Mouse (Mus musculus): Measurements from ENCODE around the gene Ppm1j. TPM values are rescaled to one million over a fixed set of nuclear protein-coding genes. Genes with fewer than 3 reads are reported as not detected.
"Not testable (repeated sequence)": the region's sequence is repeated elsewhere in the genome, so short reads cannot be mapped to it uniquely, and the experiment has no call there.

The Ppm1j gene
- 2.9 and 4.5 TPM in 2 replicates for polyA plus RNA-seq (2015; fragmentation: Nextera tagmentation; extraction: Ambion mirVana)

- peak within 1 kb of the TSS; percentile 99 for H3K4me2 ChIP-seq (replicated peaks)
- H3K9me3 ChIP-seq = no peaks in the 10 kb centered on the region
- peaks cover 30% of the 10 kb centered on the region for H3K4me1 ChIP-seq (replicated peaks)
- peak; percentile 87 for ATAC-seq
- H3K27ac ChIP-seq = no peak within 1 kb of the TSS
- H3K36me3 ChIP-seq = no peaks in the 10 kb centered on the region
- H3K4me3 ChIP-seq (replicated peaks) = peak within 1 kb of the TSS; percentile 55
- under 1% methylated on average over 56 of the region's 56 CpGs for whole genome bisulfite sequencing
- peak within 1 kb of the TSS; percentile 51 for H3K9ac ChIP-seq
- H3K27me3 ChIP-seq (replicated peaks) = peaks cover 64% of the 10 kb centered on the region
These were observed at the start of gene Ppm1j for GRCm38 (mm10) chr3:104780561-104781420. TSS of gene Ppm1j (plus strand) at chr3:104781056.

GRCm38 (mm10) chr3:104732907-104733306, 47.9 kb upstream of the Ppm1j start:
- no peaks in the 10 kb centered on the region for H3K36me3 ChIP-seq
- no peaks in the 10 kb centered on the region for H3K4me1 ChIP-seq (replicated peaks)
- 58% methylated on average over 3 of the region's 3 CpGs for WGBS
- no peak for ATAC-seq
- no peak overlapping the region for H3K4me2 ChIP-seq (replicated peaks)
- no peak overlapping the region for H3K27ac ChIP-seq
- no peak overlapping the region for H3K4me3 ChIP-seq (replicated peaks)
- H3K27me3 ChIP-seq (replicated peaks) = no peaks in the 10 kb centered on the region
- no peaks in the 10 kb centered on the region for H3K9me3 ChIP-seq
- no peak overlapping the region for H3K9ac ChIP-seq

- no peak overlapping the region for H3K4me3 ChIP-seq (replicated peaks)
- H3K27ac ChIP-seq = no peak overlapping the region
- ATAC-seq = no peak
- H3K9ac ChIP-seq = no peak overlapping the region
- no peaks in the 10 kb centered on the region for H3K4me1 ChIP-seq (replicated peaks)
- no peaks in the 10 kb centered on the region for H3K36me3 ChIP-seq
- 53% methylated on average over 7 of the region's 7 CpGs for WGBS
- H3K4me2 ChIP-seq (replicated peaks) = no peak overlapping the region
- H3K27me3 ChIP-seq (replicated peaks) = no peaks in the 10 kb centered on the region
- no peaks in the 10 kb centered on the region for H3K9me3 ChIP-seq
These were observed 46.2 kb upstream of the Ppm1j start for GRCm38 (mm10) chr3:104734654-104735053.

- no peak overlapping the region for H3K4me3 ChIP-seq (replicated peaks)
- H3K4me1 ChIP-seq (replicated peaks) = no peaks in the 10 kb centered on the region
- H3K27me3 ChIP-seq (replicated peaks) = no peaks in the 10 kb centered on the region
- peak; percentile 47; the same call in 1 of the 2 replicates for ATAC-seq
- no peak overlapping the region for H3K9ac ChIP-seq
- H3K36me3 ChIP-seq = no peaks in the 10 kb centered on the region
- no peak overlapping the region for H3K4me2 ChIP-seq (replicated peaks)
- WGBS = 72% methylated on average over 3 of the region's 3 CpGs
- no peak overlapping the region for H3K27ac ChIP-seq
- H3K9me3 ChIP-seq = no peaks in the 10 kb centered on the region
These were observed 38.9 kb upstream of the Ppm1j start for GRCm38 (mm10) chr3:104741954-104742353.

DNA sequence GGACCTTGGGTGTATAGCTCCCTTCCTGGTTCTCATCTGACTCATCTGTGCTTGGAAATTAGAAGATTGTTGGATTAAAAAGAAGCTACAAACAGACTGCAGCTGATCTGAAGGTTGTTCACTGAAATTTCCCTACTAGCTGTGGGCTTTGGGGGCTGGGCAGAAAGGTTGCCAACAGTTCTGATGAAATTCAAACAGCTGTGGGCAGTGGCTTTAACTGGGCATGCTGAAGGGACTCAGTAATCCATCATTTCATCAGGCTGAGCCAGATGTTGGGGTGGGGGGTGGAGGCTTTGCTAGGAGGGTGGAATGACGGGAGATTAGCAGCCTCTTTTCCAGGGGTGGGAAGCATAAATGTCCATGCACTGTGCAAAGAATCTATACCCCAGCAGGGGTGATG, 37.7 kb upstream of the Ppm1j start:
- Histone ChIP-seq H3K9me3 (no peaks in the 10 kb centered on the region), H3K4me3 (replicated peaks) (no peak overlapping the region), H3K27me3 (replicated peaks) (no peaks in the 10 kb centered on the region), H3K4me1 (replicated peaks) (no peaks in the 10 kb centered on the region), H3K36me3 (no peaks in the 10 kb centered on the region), H3K4me2 (replicated peaks) (no peak overlapping the region), H3K9ac (no peak overlapping the region), H3K27ac (no peak overlapping the region)
- 50% methylated on average over 1 of the region's 1 CpGs for WGBS
- ATAC-seq = no peak

DNA sequence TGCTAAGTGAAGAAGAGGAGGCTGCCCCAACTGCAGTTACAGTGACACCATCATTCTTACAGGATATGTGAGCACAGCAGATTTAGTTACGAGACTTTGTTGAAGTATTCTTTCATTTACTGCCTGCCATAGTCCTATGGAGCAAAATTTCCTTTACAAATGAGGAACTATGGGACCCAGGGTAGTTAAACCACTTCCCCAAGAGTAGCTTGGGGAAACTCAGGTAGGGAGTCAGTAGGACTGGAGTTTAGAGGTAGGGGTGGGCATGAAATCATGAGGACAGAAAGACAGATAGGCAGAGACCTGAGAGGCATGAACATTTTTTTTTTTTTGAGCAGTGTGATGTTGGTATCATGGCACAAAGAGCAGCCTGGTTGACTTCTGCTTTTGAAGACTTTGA, 37.0 kb upstream of the Ppm1j start:
- H3K4me2 ChIP-seq (replicated peaks) = no peak overlapping the region
- no peaks in the 10 kb centered on the region for H3K9me3 ChIP-seq
- H3K4me3 ChIP-seq (replicated peaks) = no peak overlapping the region
- no peak overlapping the region for H3K9ac ChIP-seq
- H3K36me3 ChIP-seq = no peaks in the 10 kb centered on the region
- WGBS = 69% methylated on average over 1 of the region's 1 CpGs
- no peaks in the 10 kb centered on the region for H3K4me1 ChIP-seq (replicated peaks)
- no peak for ATAC-seq
- H3K27ac ChIP-seq = no peak overlapping the region
- no peaks in the 10 kb centered on the region for H3K27me3 ChIP-seq (replicated peaks)

GRCm38 (mm10) chr3:104752845-104753244, 28.0 kb upstream of the Ppm1j start:
- H3K4me1 ChIP-seq (replicated peaks); H3K27ac ChIP-seq; H3K4me3 ChIP-seq (replicated peaks); H3K27me3 ChIP-seq (replicated peaks); H3K36me3 ChIP-seq; H3K9me3 ChIP-seq; H3K9ac ChIP-seq; ATAC-seq: not testable (repeated sequence)
- peak overlapping the region; percentile 35; the same call in 1 of the 2 replicates for H3K4me2 ChIP-seq (replicated peaks)
- WGBS = 15% methylated on average over 24 of the region's 25 CpGs

DNA sequence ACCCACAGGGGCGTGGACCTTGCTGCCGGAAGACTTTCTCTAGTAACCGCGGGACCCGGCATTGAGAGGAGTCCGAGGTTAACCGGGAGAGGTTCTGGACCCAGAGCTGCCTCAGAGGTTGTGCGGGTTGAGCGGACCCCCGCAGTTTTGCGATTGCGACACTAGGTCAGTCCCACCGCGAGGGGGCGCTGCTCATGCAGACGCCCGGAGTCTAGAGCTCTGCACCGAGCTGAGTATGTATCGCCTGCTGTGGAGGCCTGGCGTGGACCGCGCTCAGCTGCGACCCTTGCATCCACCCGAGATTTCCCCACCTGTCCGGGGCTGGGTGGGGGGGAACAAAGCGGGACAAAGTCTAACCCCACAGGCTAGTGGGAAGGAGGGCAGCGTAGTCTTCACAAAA, 22.4 kb upstream of the Ppm1j start:
- WGBS = 1% methylated on average over 27 of the region's 27 CpGs
- Histone ChIP-seq H3K36me3 (no peaks in the 10 kb centered on the region), H3K4me2 (replicated peaks) (peak overlapping the region; percentile 80), H3K4me1 (replicated peaks) (no peaks in the 10 kb centered on the region), H3K27ac (no peak overlapping the region), H3K27me3 (replicated peaks) (no peaks in the 10 kb centered on the region), H3K9ac (peak overlapping the region; percentile 48), H3K4me3 (replicated peaks) (peak overlapping the region; percentile 31), H3K9me3 (no peaks in the 10 kb centered on the region)
- ATAC-seq = peak; percentile 84

GRCm38 (mm10) chr3:104758869-104759268, 22.0 kb upstream of the Ppm1j start:
- Histone ChIP-seq H3K36me3 (no peaks in the 10 kb centered on the region), H3K27me3 (replicated peaks) (no peaks in the 10 kb centered on the region), H3K4me2 (replicated peaks) (peak overlapping the region; percentile 80), H3K27ac (no peak overlapping the region), H3K4me1 (replicated peaks) (no peaks in the 10 kb centered on the region), H3K4me3 (replicated peaks) (peak overlapping the region; percentile 31), H3K9ac (peak overlapping the region; percentile 48; the same call in 1 of the 2 replicates), H3K9me3 (no peaks in the 10 kb centered on the region)
- 15% methylated on average over 5 of the region's 5 CpGs for WGBS
- ATAC-seq = no peak

DNA sequence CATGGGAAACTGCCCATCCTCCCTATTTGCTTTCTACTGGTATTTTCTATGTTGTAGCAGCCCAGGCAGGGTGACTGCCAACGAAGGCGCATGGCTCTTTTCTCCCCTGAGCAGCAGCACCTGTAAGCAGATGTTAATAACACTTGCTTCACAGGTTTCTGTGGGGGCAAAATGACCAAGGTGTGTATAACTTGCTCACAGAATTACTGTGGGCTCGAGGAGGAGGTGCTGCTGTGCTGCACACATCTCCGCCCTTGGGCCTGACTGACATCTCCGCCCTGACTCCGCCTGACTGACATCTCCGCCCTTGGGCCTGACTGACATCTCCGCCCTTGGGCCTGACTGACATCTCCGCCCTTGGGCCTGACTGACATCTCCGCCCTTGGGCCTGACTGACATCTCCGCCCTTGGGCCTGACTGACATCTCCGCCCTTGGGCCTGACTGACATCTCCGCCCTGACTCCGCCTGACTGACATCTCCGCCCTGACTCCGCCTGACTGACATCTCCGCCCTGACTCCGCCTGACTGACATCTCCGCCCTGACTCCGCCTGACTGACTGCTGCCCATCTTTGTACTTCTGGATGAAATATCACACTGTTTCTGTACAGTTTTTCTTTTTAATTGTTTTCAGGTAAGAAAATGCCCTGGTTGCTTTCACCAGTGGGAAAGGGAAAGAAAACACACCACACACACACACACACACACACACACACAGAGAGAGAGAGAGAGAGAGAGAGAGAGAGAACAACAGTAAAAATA, 18.6 kb upstream of the Ppm1j start:
- H3K4me3 ChIP-seq (replicated peaks); H3K27me3 ChIP-seq (replicated peaks); H3K9ac ChIP-seq; H3K27ac ChIP-seq; ATAC-seq; H3K9me3 ChIP-seq; H3K36me3 ChIP-seq; H3K4me1 ChIP-seq (replicated peaks): not testable (repeated sequence)
- WGBS = 26% methylated on average over 20 of the region's 20 CpGs
- H3K4me2 ChIP-seq (replicated peaks) = peak overlapping the region; percentile 29

DNA sequence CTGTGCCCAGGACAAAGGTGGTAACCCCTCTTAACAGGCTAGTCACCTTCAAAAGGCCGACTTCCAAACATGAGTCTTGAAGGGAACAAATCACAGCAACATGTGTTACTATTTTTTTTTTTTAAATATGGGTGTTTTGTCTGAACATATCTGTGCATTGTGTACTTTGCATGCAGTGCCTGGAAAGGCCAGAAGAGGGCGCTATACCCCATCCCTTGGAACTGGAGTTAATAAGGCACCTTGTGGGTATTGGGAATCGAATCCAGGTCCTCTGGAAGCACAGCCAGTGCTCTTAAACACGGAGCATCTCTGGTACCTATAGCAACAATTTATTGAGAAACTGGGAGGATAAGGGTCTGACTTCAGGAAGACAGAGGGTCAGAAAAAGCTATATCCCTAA, 15.8 kb upstream of the Ppm1j start:
- Histone ChIP-seq H3K4me2 (replicated peaks) (no peak overlapping the region), H3K4me1 (replicated peaks) (no peaks in the 10 kb centered on the region), H3K9ac (no peak overlapping the region), H3K27ac (no peak overlapping the region), H3K27me3 (replicated peaks) (no peaks in the 10 kb centered on the region), H3K9me3 (no peaks in the 10 kb centered on the region), H3K4me3 (replicated peaks) (no peak overlapping the region), H3K36me3 (no peaks in the 10 kb centered on the region)
- no peak for ATAC-seq
- WGBS = 24% methylated on average over 4 of the region's 4 CpGs

DNA sequence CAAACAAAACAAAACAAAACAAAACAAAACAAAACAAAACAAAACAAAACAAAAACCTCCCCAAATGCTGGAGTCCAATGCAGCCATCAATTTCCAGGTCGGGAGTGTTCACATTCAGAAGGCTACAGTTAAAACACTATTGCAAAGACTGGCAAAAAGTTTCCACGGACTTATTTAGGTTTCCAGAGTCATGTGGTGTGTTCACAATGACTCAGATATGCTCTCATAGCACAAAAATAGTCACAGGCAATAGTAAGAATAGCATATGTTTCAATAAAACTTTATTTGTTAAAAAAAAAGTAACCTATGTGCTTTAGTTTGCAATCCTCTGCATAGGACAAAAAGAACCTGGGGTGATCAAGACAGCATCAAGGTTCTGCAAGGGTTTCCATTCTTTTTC, 13.7 kb upstream of the Ppm1j start:
- Histone ChIP-seq H3K4me3 (replicated peaks) (no peak overlapping the region), H3K4me2 (replicated peaks) (no peak overlapping the region), H3K9ac (no peak overlapping the region), H3K27ac (no peak overlapping the region), H3K27me3 (replicated peaks) (no peaks in the 10 kb centered on the region), H3K4me1 (replicated peaks) (no peaks in the 10 kb centered on the region), H3K9me3 (no peaks in the 10 kb centered on the region), H3K36me3 (no peaks in the 10 kb centered on the region)
- ATAC-seq = no peak
- WGBS = 69% methylated on average over 2 of the region's 2 CpGs

Measured in intestine, embryonic 15.5 days (tissue).